Mouse (Mus musculus) left cerebral cortex, adult 2 months (tissue): ENCODE data around the gene Plscr2. TPM values are rescaled to one million over a fixed set of nuclear protein-coding genes. Genes with fewer than 3 reads are reported as not detected.

Experiments used
- DNase-seq, 2 experiments: peaks; one replicate each; pipeline ENCODE4 v3.0.0; 2021 to 2022; ENCODE audit warnings: low spot score in 2 of 2, mixed read lengths in 1 of 2; ENCODE audit errors: extremely low spot score in 1 of 2
- H3K27ac ChIP-seq: fragments of 200-600 bp; 2 replicates; pipeline ENCODE4 v1.8.1; 2022
- H3K4me3 ChIP-seq: fragments of 200-600 bp; 2 replicates; pipeline ENCODE4 v1.8.1; 2022
- CTCF ChIP-seq: fragments of 200-600 bp; IDR thresholded peaks from 2 replicates; pipeline ENCODE4 v1.8.1; 2022; ENCODE audit warnings: antibody characterized with exemption, mild to moderate bottlenecking, moderate library complexity
- intact Hi-C: fragments of 180-260 bp; cut with DNase I; formaldehyde crosslinking; loops from one replicate; pipeline ENCODE4 v1.15.1; 2025
- microRNA-seq, 2 experiments: library from miRNA; unstranded; fragments of <30 nt; microRNA quantifications; one replicate each; pipeline ENCODE4 v1.2.0; 2021
- total RNA-seq, 2 experiments: library from RNA; stranded (reverse); gene quantifications; 2 replicates each; pipeline ENCODE4 v1.2.3; 2021

Plscr2 gene
- total RNA-seq, 2 experiments from 2014 or later = 1.9 to 2.4 TPM

GRCm38 (mm10) chr9:92326813-92327212, 51.4 kb downstream of the Plscr2 start:
- intact Hi-C loops = no loop called here
- no peak overlapping the region for H3K4me3 ChIP-seq
- no peak overlapping the region for H3K27ac ChIP-seq
- no peak for DNase-seq
- TF ChIP-seq CTCF = no peak

GRCm38 (mm10) chr9:92331383-92331782, 56.0 kb downstream of the Plscr2 start:
- no peak overlapping the region for H3K4me3 ChIP-seq
- H3K27ac ChIP-seq = no peak overlapping the region
- intact Hi-C loops = no loop called here
- DNase-seq = no peak
- no peak for TF ChIP-seq CTCF

- Histone ChIP-seq H3K4me3 (no peak overlapping the region), H3K27ac (no peak overlapping the region)
- no peak for DNase-seq
- intact Hi-C loops = no loop called here
- no peak for TF ChIP-seq CTCF
Observed at GRCm38 (mm10) chr9:92334845-92335244, 59.4 kb downstream of the Plscr2 start.

DNA sequence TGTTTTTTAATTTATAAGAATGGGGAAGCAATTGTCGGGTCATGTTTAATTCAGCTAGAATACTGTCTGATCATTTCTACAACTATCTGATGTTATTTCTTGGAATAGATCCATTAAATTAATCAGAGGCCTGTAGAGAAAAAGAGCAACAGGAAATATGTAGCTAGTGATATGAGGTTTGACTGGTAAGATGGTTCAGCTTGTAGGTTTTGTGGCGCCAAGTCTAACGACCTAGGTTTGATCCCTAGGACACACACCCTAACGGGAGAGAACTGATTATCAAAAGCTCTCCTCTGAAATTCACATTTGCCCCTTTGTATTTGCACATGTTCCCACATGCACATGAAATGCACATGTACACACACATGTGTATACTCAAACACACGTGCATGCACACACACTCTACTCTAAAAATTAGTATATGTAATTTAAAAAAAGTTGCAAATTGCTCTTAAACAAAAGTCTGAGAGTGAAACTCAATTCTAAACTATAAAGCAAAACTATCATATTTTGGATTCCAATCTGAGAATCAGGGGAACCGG, 59.9 kb downstream of the Plscr2 start:
- H3K27ac ChIP-seq = no peak overlapping the region
- no peak overlapping the region for H3K4me3 ChIP-seq
- no peak for TF ChIP-seq CTCF
- intact Hi-C loops = no loop called here
- DNase-seq = no peak

GRCm38 (mm10) chr9:92337063-92337462, 61.7 kb downstream of the Plscr2 start:
- no peak for DNase-seq
- no peak overlapping the region for H3K4me3 ChIP-seq
- no peak overlapping the region for H3K27ac ChIP-seq
- intact Hi-C loops = no loop called here
- TF ChIP-seq CTCF = no peak

DNA sequence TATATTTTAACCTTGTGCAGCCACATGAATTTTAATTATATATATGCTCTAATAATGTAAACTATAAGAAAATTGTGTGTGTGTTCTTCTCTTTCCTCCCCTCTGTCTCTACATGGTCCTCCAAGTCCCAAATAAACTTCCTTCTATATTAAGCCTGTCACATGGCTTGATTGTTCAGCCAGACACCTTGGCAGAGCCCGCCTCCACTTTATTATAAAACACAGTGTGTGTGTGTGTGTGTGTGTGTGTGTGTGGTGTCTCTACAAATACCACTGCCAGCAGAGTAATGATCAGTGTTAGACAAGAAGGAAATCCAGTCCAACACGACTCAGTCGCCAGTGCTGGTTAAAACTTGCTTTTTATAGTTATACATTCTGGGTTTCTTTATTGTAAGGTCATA, 62.3 kb downstream of the Plscr2 start:
- no peak for TF ChIP-seq CTCF
- Histone ChIP-seq H3K27ac (no peak overlapping the region), H3K4me3 (no peak overlapping the region)
- DNase-seq = no peak
- intact Hi-C loops = no loop called here

DNA sequence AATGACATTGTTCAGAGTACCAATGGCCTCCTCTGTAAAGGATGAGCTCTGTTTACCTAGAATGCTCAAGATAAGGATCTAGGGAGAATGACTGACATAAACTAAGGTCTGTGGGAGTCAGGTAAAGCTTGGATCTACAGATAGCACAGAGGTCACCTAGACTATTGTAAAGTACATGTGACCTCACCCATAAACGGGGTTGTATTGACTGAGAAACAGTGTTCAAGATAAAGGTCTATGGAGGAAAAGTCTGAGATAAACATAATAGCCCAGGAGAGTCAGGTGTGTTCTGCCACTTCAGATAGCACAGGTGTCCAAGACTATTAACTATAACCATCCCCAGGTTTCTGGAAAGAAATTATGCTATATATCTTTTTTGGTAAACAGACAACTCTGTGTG, 63.6 kb downstream of the Plscr2 start:
- H3K27ac ChIP-seq = no peak overlapping the region
- intact Hi-C loops = no loop called here
- no peak for TF ChIP-seq CTCF
- no peak for DNase-seq
- no peak overlapping the region for H3K4me3 ChIP-seq

Small RNA genes within 50 kb of the gene (microRNA-seq; reads per million reads assigned to microRNA genes)
- gene Mir6386 = 0 reads per million in 2 experiments

Other genes starting within 250 kb of the Plscr2 start
- not detected for gene Plscr5, start 82.7 kb upstream of the Plscr2 start, total RNA-seq
- gene Plscr1, start 25.9 kb upstream of the Plscr2 start, total RNA-seq = 1 to 10 TPM; 1.6 to 1.7 TPM
- gene 1700057G04Rik, start 33.8 kb downstream of the Plscr2 start, total RNA-seq = not detected
- 1 to 10 TPM; 1.4 to 1.7 TPM for gene Plscr4, start 181.8 kb downstream of the Plscr2 start, total RNA-seq